Mouse (Mus musculus) heart, adult 11 months (tissue): ENCODE measurements at regions not wholly inside any gene's neighbourhood (a gene's known extent, or its start where the extent isn't known, plus 50 kb on each side); places are given as distances from the start of the nearest gene placed in this dataset.

Source experiments
- DNase-seq: peaks from one replicate; pipeline ENCODE4 v3.0.0; 2022

- no peak for DNase-seq
Observed at GRCm38 (mm10) chr15:51409791-51410308, 2474.9 kb upstream of the Gm7489 start.

- no peak for DNase-seq
Observed at GRCm38 (mm10) chr15:51411966-51412365, 2472.7 kb upstream of the Gm7489 start.

GRCm38 (mm10) chr15:51442606-51443005 lies 2442.1 kb upstream of the Gm7489 start:
- DNase-seq = no peak

GRCm38 (mm10) chr15:51469895-51470294 lies 2414.8 kb upstream of the Gm7489 start:
- DNase-seq = no peak

- DNase-seq = no peak
Observed at GRCm38 (mm10) chr15:51471143-51471542, 2413.6 kb upstream of the Gm7489 start.

GRCm38 (mm10) chr15:51472049-51472448 lies 2412.7 kb upstream of the Gm7489 start:
- DNase-seq = no peak

- no peak for DNase-seq
Observed at GRCm38 (mm10) chr15:51481856-51482255, 2402.8 kb upstream of the Gm7489 start.

- no peak for DNase-seq
Observed at GRCm38 (mm10) chr15:51484207-51484606, 2400.5 kb upstream of the Gm7489 start.

GRCm38 (mm10) chr15:51485554-51485953 lies 2399.2 kb upstream of the Gm7489 start:
- DNase-seq = no peak

- DNase-seq = no peak
Observed at GRCm38 (mm10) chr15:51502058-51502741, 2382.5 kb upstream of the Gm7489 start.

GRCm38 (mm10) chr15:51502742-51503270 lies 2381.9 kb upstream of the Gm7489 start:
- no peak for DNase-seq

GRCm38 (mm10) chr15:51503341-51503740 lies 2381.4 kb upstream of the Gm7489 start:
- no peak for DNase-seq

GRCm38 (mm10) chr15:51504016-51504760 lies 2380.5 kb upstream of the Gm7489 start:
- DNase-seq = no peak

- DNase-seq = peak; percentile 78
Observed at GRCm38 (mm10) chr15:51504789-51505188, 2379.9 kb upstream of the Gm7489 start.

GRCm38 (mm10) chr15:51507126-51507525 lies 2377.6 kb upstream of the Gm7489 start:
- DNase-seq = no peak

GRCm38 (mm10) chr15:51511319-51511718 lies 2373.4 kb upstream of the Gm7489 start:
- DNase-seq = no peak

GRCm38 (mm10) chr15:51536317-51536716 lies 2348.4 kb upstream of the Gm7489 start:
- DNase-seq = no peak

GRCm38 (mm10) chr15:51551216-51551775 lies 2333.4 kb upstream of the Gm7489 start:
- DNase-seq = no peak

- no peak for DNase-seq
Observed at GRCm38 (mm10) chr15:51558215-51558614, 2326.5 kb upstream of the Gm7489 start.

- peak; percentile 18 for DNase-seq
Observed at GRCm38 (mm10) chr15:51565543-51565942, 2319.2 kb upstream of the Gm7489 start.

GRCm38 (mm10) chr15:51570631-51571030 lies 2314.1 kb upstream of the Gm7489 start:
- peak; percentile 72 for DNase-seq

GRCm38 (mm10) chr15:51574538-51575105 lies 2310.1 kb upstream of the Gm7489 start:
- DNase-seq = peak; percentile 97

- DNase-seq = no peak
Observed at GRCm38 (mm10) chr15:51583636-51584035, 2301.1 kb upstream of the Gm7489 start.
